Mouse (Mus musculus) heart, embryonic 15.5 days (tissue): ENCODE measurements around the gene Pkp1. TPM values are rescaled to one million over a fixed set of nuclear protein-coding genes. Genes with fewer than 3 reads are reported as not detected.
A peak's percentile ranks its signal among the peaks of the same experiment; 100 is the strongest.

ENCODE experiments used
- ATAC-seq: fragments of 200-750 bp; cut with Nextera tagmentation; replicated peaks from 2 replicates; pipeline ENCODE4 v1.8.0; 2017; ENCODE audit warnings: low read depth, moderate TSS enrichment; ENCODE audit not compliant: insufficient number of reproducible peaks, insufficient read depth, low FRiP score
- H3K27ac ChIP-seq: fragments of 300-500 bp; sonication (generic); 2 replicates; pipeline ENCODE4 v1.5.1; 2015; ENCODE audit warnings: mild to moderate bottlenecking, inconsistent platforms
- H3K27me3 ChIP-seq: fragments of 300-500 bp; sonication (generic); 2 replicates; pipeline ENCODE4 v1.6.1; 2015; ENCODE audit warnings: inconsistent platforms
- H3K36me3 ChIP-seq: fragments of 300-500 bp; sonication (generic); 2 replicates; pipeline ENCODE4 v1.6.1; 2015; ENCODE audit warnings: mild to moderate bottlenecking, inconsistent platforms
- H3K4me1 ChIP-seq: fragments of 300-500 bp; sonication (generic); replicated peaks from 2 replicates; pipeline ENCODE4 v1.6.1; 2015; ENCODE audit warnings: inconsistent platforms
- H3K4me2 ChIP-seq: fragments of 300-500 bp; sonication (generic); 2 replicates; pipeline ENCODE4 v1.6.1; 2015; ENCODE audit warnings: inconsistent platforms, mild to moderate bottlenecking, moderate library complexity
- H3K4me3 ChIP-seq: fragments of 300-500 bp; sonication (generic); 2 replicates; pipeline ENCODE4 v1.5.1; 2015; ENCODE audit warnings: mild to moderate bottlenecking, inconsistent platforms
- H3K9ac ChIP-seq: fragments of 300-500 bp; sonication (generic); 2 replicates; pipeline ENCODE4 v1.6.1; 2015; ENCODE audit warnings: mild to moderate bottlenecking, inconsistent platforms
- H3K9me3 ChIP-seq: fragments of 300-500 bp; sonication (generic); replicated peaks from 2 replicates; pipeline ENCODE4 v1.6.1; 2016; ENCODE audit warnings: inconsistent platforms
- whole genome bisulfite sequencing: fragments of 180-500 bp; shearing (Covaris S2); methylation state at CpG from one replicate; pipeline ENCODE4 v1.1.7; 2015; ENCODE audit warnings: mixed read lengths; 5-methylcytosine and 5-hydroxymethylcytosine counted together
- polyA plus RNA-seq: library from polyadenylated mRNA; unstranded; fragments of >200 nt; fragmentation: Nextera tagmentation; extraction: Ambion mirVana; gene quantifications from 2 replicates; pipeline ENCODE4 v1.2.1, GENCODE M21; 2015

Pkp1 gene
- polyA plus RNA-seq, 1 experiment from 2014 or later: 0.31 TPM

GRCm38 (mm10) chr1:135872991-135873390 is 46.0 kb downstream of the Pkp1 start:
- Histone ChIP-seq H3K36me3 (no peaks in the 10 kb centered on the region), H3K9me3 (no peaks in the 10 kb centered on the region), H3K4me1 (no peaks in the 10 kb centered on the region), H3K27me3 (no peaks in the 10 kb centered on the region; the same call in 1 of the 2 replicates), H3K4me3 (no peak overlapping the region), H3K9ac (no peak overlapping the region), H3K27ac (no peak overlapping the region), H3K4me2 (no peak overlapping the region)
- WGBS: 73% methylated on average over 4 of the region's 4 CpGs
- ATAC-seq: no peak

- WGBS: 81% methylated on average over 6 of the region's 6 CpGs
- 0 out of 2 replicates have a peak, but pooled peaks cover 7% of the 10 kb centered on the region for H3K27me3 ChIP-seq
- H3K27ac ChIP-seq: no peak overlapping the region
- H3K9me3 ChIP-seq: no peaks in the 10 kb centered on the region
- H3K36me3 ChIP-seq: no peaks in the 10 kb centered on the region
- ATAC-seq: no peak
- H3K4me3 ChIP-seq: no peak overlapping the region
- H3K4me2 ChIP-seq: no peak overlapping the region
- H3K4me1 ChIP-seq: no peaks in the 10 kb centered on the region
- no peak overlapping the region for H3K9ac ChIP-seq
Observed at GRCm38 (mm10) chr1:135868570-135868969, 50.4 kb downstream of the Pkp1 start.

GRCm38 (mm10) chr1:135865518-135866194 is 53.4 kb downstream of the Pkp1 start:
- Histone ChIP-seq H3K27ac (no peak overlapping the region), H3K27me3 (0 out of 2 replicates have a peak, but pooled peaks cover 7% of the 10 kb centered on the region), H3K36me3 (no peaks in the 10 kb centered on the region), H3K9me3 (no peaks in the 10 kb centered on the region), H3K4me1 (peaks cover 23% of the 10 kb centered on the region), H3K9ac (no peak overlapping the region), H3K4me3 (no peak overlapping the region), H3K4me2 (no peak overlapping the region)
- 45% methylated on average over 19 of the region's 19 CpGs for WGBS
- ATAC-seq: no peak; the same call in 1 of the 2 replicates

GRCm38 (mm10) chr1:135864830-135865229 is 54.2 kb downstream of the Pkp1 start:
- Histone ChIP-seq H3K27ac (no peak overlapping the region), H3K36me3 (no peaks in the 10 kb centered on the region), H3K9ac (no peak overlapping the region), H3K4me2 (no peak overlapping the region), H3K4me1 (peaks cover 23% of the 10 kb centered on the region), H3K4me3 (no peak overlapping the region), H3K9me3 (no peaks in the 10 kb centered on the region), H3K27me3 (0 out of 2 replicates have a peak, but pooled peaks cover 7% of the 10 kb centered on the region)
- no peak for ATAC-seq
- WGBS: 77% methylated on average over 6 of the region's 6 CpGs

- Histone ChIP-seq H3K27me3 (0 out of 2 replicates have a peak, but pooled peaks cover 7% of the 10 kb centered on the region), H3K4me2 (no peak overlapping the region), H3K27ac (no peak overlapping the region), H3K9ac (no peak overlapping the region), H3K4me1 (peaks cover 23% of the 10 kb centered on the region), H3K36me3 (no peaks in the 10 kb centered on the region), H3K4me3 (no peak overlapping the region), H3K9me3 (no peaks in the 10 kb centered on the region)
- no peak for ATAC-seq
- WGBS: 68% methylated on average over 9 of the region's 9 CpGs
Observed at GRCm38 (mm10) chr1:135863786-135864335, 55.1 kb downstream of the Pkp1 start.

GRCm38 (mm10) chr1:135862561-135862960 is 56.4 kb downstream of the Pkp1 start:
- peaks cover 23% of the 10 kb centered on the region for H3K4me1 ChIP-seq
- ATAC-seq: no peak
- H3K36me3 ChIP-seq: no peaks in the 10 kb centered on the region
- no peak overlapping the region for H3K4me2 ChIP-seq
- 70% methylated on average over 5 of the region's 5 CpGs for WGBS
- peak overlapping the region; percentile 77 for H3K27ac ChIP-seq
- no peak overlapping the region for H3K9ac ChIP-seq
- H3K4me3 ChIP-seq: no peak overlapping the region
- no peaks in the 10 kb centered on the region for H3K9me3 ChIP-seq
- H3K27me3 ChIP-seq: 0 out of 2 replicates have a peak, but pooled peaks cover 7% of the 10 kb centered on the region

- no peak overlapping the region for H3K4me3 ChIP-seq
- 35% methylated on average over 9 of the region's 9 CpGs for WGBS
- peaks cover 23% of the 10 kb centered on the region for H3K4me1 ChIP-seq
- H3K4me2 ChIP-seq: peak overlapping the region; percentile 4; the same call in 1 of the 2 replicates
- 0 out of 2 replicates have a peak, but pooled peaks cover 7% of the 10 kb centered on the region for H3K27me3 ChIP-seq
- no peaks in the 10 kb centered on the region for H3K36me3 ChIP-seq
- peak; percentile 60 for ATAC-seq
- H3K9ac ChIP-seq: no peak overlapping the region
- H3K9me3 ChIP-seq: no peaks in the 10 kb centered on the region
- H3K27ac ChIP-seq: peak overlapping the region; percentile 77
Observed at GRCm38 (mm10) chr1:135861980-135862552, 56.9 kb downstream of the Pkp1 start.

GRCm38 (mm10) chr1:135861091-135861490 is 57.9 kb downstream of the Pkp1 start:
- no peak for ATAC-seq
- H3K36me3 ChIP-seq: no peaks in the 10 kb centered on the region
- H3K9me3 ChIP-seq: no peaks in the 10 kb centered on the region
- WGBS: 70% methylated on average over 5 of the region's 5 CpGs
- H3K27ac ChIP-seq: no peak overlapping the region
- peaks cover 28% of the 10 kb centered on the region for H3K4me1 ChIP-seq
- H3K4me3 ChIP-seq: no peak overlapping the region
- H3K27me3 ChIP-seq: 0 out of 2 replicates have a peak, but pooled peaks cover 7% of the 10 kb centered on the region
- no peak overlapping the region for H3K4me2 ChIP-seq
- H3K9ac ChIP-seq: no peak overlapping the region

- H3K4me1 ChIP-seq: peaks cover 37% of the 10 kb centered on the region
- no peaks in the 10 kb centered on the region for H3K36me3 ChIP-seq
- 83% methylated on average over 7 of the region's 7 CpGs for WGBS
- no peaks in the 10 kb centered on the region for H3K27me3 ChIP-seq
- no peak for ATAC-seq
- no peak overlapping the region for H3K9ac ChIP-seq
- no peak overlapping the region for H3K27ac ChIP-seq
- H3K4me2 ChIP-seq: no peak overlapping the region
- H3K9me3 ChIP-seq: no peaks in the 10 kb centered on the region
- no peak overlapping the region for H3K4me3 ChIP-seq
Observed at GRCm38 (mm10) chr1:135858533-135858932, 60.5 kb downstream of the Pkp1 start.

GRCm38 (mm10) chr1:135857137-135857775 is 61.8 kb downstream of the Pkp1 start:
- WGBS: 57% methylated on average over 11 of the region's 11 CpGs
- H3K36me3 ChIP-seq: peaks cover 8% of the 10 kb centered on the region
- no peak overlapping the region for H3K9ac ChIP-seq
- H3K4me3 ChIP-seq: no peak overlapping the region
- peaks cover 38% of the 10 kb centered on the region for H3K4me1 ChIP-seq
- no peaks in the 10 kb centered on the region for H3K9me3 ChIP-seq
- no peak for ATAC-seq
- no peak overlapping the region for H3K4me2 ChIP-seq
- H3K27me3 ChIP-seq: no peaks in the 10 kb centered on the region
- no peak overlapping the region for H3K27ac ChIP-seq

GRCm38 (mm10) chr1:135856070-135856469 is 62.9 kb downstream of the Pkp1 start:
- peaks cover 38% of the 10 kb centered on the region for H3K4me1 ChIP-seq
- H3K4me3 ChIP-seq: no peak overlapping the region
- H3K9ac ChIP-seq: no peak overlapping the region
- no peaks in the 10 kb centered on the region for H3K9me3 ChIP-seq
- H3K4me2 ChIP-seq: no peak overlapping the region
- no peaks in the 10 kb centered on the region for H3K27me3 ChIP-seq
- no peak for ATAC-seq
- peaks cover 19% of the 10 kb centered on the region for H3K36me3 ChIP-seq
- WGBS: 49% methylated on average over 4 of the region's 4 CpGs
- H3K27ac ChIP-seq: peak overlapping the region; percentile 57
